Mouse (Mus musculus): ENCODE results near the gene P4ha3.

P4ha3 gene

DNA sequence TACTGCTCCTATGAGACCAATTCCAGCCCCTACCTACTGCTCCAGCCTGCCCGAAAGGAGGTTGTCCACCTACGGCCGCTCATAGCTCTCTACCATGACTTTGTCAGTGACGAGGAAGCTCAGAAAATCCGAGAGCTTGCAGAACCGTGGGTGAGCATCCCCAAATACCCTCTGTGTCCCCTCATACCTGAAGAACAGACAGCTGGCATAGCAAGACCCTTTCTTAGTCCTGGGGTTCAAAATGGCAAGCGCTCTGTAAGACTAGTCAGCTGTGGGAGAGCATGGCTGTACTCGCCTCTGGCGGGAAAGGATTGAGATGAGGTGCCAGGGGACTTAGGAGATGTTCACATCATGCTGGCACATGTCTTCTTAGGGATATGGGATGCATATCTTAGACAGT lies 20.6 kb downstream of the P4ha3 start:
- in situ Hi-C loops (cut with MseI, MboI) = no loop called here

DNA sequence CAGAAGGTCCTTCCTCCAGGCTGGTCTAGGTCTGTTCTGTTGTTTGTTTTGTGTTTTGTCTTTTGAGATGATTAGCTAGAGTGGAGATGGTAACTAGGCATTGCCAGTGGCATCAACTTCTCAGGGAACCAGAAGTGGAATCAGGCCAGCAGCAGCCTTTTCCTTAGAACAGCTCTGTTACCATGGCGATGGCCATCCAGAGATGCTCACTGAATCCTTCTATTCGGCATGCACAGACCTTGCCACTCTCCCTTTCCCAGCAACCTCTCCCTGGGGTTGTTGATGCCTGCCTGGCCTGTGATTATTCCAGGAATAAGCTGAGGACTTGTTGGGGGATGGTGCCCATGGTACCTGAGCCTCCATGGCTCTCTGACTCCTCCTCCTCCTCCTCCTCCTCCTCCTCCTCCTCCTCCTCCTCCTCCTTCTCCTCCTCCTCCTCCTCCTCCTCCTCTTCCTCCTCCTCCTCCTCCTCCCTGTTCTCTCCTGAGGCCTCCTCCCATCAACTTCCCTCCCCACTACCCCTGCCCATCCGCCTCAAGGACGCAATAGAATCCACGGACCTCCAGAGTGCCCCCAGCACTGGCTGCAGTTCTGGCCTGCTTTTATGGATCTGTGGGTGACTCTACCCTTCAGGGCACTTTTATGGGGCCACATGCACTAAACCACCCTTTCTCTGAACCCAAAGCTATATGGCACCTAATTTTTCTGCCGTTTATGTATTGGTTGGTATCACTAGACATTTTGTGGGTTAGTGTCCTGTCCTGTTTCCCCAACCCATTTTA lies 22.7 kb downstream of the P4ha3 start:
- in situ Hi-C loops (cut with MseI, MboI) = no loop called here

DNA sequence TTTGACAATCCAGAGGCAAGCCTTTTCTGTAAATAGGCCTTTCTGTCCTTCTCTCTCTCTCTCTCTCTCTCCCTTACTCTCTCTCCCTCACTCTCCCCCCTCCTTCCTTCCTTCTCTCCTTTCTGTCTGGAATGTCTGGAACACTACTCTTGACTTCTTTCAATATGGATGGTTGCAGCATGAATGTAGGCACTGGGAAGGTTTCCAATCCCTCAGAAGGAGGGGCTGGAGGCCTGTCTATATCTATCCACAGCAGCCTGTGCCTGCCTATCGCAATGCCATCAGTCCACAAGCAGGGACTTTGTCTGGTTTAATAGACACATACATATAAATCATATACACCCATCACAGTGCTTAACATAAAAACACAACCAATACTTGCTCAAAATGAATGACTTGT lies 23.9 kb downstream of the P4ha3 start:
- in situ Hi-C loops (cut with MseI, MboI) = no loop called here

DNA sequence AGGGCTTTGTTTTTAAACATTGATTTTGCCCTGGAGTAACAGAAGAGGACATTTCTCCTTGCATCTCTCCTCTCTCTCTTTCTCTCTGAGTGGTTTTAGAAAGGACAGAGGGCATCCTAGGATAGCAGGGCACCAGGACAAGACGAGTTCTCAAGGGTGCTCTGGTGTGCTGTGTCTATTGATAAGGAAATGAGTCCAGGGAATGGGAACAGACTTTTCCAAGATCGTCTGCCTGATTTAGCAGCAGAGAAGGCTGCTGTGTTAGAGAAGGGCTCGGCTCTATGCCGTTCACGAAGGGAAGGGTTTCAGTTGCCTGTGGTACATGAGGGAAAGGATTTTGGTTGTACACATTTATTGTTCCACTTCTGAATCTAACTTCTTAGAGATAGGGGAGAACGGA lies 24.4 kb downstream of the P4ha3 start:
- in situ Hi-C loops (cut with MseI, MboI) = no loop called here

DNA sequence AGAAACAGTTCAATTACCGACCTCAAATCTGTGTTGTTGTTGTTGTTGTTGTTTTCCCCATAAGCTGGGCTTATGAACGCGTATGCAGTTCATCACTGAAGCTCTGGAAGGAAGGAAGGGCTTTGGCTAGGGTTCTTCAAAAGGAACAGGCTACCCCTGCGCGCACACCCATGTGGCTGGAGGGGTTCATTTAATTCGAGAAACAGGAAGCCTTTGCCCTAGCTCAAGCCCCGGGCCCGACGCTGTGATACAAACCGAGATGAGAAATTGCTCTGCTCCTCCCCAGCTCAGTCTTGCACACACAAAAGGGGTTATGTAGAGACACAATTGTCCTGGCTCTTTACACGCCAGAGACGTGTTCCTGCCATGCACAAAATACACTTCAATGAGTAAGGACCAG lies 25.0 kb downstream of the P4ha3 start:
- in situ Hi-C loops (cut with MseI, MboI) = no loop called here

DNA sequence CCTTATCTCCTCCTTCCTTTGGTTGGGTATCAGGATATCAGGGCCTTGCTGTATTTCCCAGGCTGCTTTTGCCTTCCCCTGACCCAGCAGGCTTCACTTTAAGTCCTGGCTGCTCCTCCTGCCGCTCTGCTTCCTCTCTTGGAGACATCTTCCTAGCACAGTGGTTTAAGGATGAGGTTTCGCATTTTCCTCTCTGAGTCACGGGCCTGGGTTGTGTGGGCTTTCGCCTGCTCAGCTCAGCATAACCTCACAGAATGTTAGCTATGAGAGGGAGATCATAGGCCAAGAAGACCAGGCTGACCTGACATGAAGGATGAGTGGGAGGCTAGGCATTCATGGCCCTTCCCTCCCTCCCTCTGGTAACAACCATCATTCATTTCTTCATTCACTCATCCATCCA lies 27.4 kb downstream of the P4ha3 start:
- in situ Hi-C loops (cut with MseI, MboI) = no loop called here

DNA sequence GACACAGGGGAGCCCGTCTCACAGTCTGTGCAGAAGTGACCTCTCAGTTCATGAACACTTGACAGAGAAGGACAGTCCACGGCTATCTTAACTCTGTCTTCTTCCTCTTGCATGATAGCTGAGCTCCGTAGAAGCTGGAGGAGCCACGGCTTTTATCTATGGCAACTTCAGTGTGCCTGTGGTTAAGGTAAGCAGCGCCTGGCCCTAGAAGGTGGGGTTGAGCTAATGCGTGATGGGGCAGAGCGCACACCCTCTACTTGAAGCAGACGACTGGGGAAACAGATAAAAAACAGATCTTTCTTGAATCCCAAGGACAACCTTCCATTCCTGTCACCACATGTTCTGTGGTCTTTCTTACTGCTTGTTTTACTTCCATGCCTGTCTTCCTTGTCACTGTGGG lies 31.6 kb downstream of the P4ha3 start:
- in situ Hi-C loops (cut with MseI, MboI) = no loop called here

DNA sequence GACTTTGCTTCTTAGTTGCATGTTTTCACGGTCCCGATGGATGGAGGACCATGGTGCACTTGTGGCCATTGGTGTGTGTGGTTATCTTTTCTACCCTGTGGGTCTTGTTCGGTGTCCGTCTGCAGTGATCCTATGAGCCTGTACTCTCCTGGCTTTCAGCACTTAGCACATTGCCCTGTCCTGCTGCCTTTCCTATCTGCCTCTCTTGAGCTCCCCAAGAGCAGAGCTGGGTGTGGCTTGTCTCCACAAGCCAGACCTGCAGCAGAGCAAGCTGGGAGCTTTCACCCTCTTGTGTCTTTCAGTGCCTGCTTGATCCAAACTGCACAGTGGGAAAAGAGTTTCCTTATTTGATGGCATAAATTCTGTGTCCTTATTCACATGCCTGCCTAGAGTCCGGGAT lies 32.2 kb downstream of the P4ha3 start:
- in situ Hi-C loops (cut with MseI, MboI) = no loop called here

DNA sequence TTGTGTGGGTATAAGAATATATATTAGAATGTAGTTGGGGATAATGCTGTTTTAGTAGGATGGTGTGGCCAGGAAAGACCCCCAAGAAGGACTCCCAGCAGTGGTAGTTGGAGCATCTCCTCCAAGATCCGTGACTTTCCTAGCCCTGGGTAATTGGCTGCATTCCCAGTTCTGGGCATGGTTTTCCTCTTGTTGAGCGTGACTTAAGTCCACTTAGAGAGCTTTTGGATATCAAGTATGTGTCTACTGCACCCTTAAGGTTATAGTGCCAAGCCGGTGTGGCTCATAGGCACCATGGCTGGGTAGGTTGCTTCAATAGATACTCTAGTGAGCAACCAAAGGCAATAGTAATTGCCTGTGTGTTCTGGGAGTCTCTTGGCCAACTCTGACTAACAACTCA lies 38.4 kb downstream of the P4ha3 start:
- in situ Hi-C loops (cut with MseI, MboI) = no loop called here

DNA sequence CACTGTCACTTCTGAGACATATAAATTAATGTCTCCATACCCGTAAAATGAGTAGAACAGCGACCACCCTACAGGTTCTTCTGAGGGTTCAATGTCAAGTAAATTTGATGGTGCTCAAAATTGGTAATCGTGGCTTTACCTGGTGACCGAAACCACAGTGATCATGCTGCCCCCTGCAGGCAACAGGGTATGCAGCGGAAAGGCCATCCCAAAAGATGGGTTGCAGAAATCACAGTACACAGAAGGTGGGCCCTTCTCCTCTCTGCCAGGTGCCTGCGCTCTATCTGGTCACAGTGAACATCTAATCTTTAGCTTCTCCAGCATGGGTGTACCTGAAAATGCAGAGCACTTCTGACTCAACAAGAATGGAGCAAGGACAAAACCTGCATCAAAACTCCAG lies 40.2 kb downstream of the P4ha3 start:
- in situ Hi-C loops (cut with MseI, MboI) = loop anchor here in 1 of 2 experiments (5.0 kb wide), 1 partner anchor 43 kb away; no protein-coding TSS in a partner anchor

DNA sequence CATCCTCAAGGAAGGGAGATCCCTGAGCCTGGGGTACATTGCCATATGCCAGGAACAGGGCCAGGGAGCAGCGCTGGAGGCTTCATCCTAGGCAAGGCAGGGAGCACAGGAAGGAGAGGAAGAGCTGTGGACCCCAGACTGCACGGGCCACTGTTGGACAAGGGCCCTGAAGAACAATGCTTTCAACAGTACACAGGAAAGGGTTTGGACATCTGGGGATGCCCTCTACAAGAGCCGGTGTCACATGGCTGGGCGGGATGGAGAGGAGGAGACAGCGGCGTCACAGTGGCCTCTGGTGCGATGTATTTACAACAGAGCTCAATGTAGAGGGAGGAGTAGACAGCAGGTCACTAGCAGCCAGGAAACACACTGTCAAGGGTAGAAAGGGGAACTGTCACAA lies 42.2 kb downstream of the P4ha3 start:
- in situ Hi-C loops (cut with MseI, MboI) = loop anchor here in 1 of 2 experiments (5.0 kb wide), 1 partner anchor 45 kb away; no protein-coding TSS in a partner anchor

DNA sequence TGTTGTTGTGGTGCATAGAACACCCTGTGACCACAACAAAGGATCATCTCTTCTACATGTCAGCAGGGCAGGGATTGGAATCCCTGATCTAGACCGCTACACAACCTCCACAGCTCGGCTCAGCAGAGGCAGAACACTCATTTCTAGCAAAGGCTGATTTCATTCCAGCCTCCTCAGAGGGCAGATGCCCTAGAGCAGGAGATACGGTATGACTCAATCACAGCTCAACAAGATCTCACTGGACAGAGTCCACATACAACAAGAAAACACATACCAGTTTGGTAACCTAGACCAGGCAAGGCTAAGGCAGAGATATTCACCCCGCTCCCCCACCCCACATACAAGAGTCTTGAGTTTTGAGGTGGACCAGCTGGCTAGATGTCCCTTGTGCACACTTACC lies 43.3 kb downstream of the P4ha3 start:
- in situ Hi-C loops (cut with MseI, MboI) = loop anchor here in 1 of 2 experiments (5.0 kb wide), 1 partner anchor 46 kb away; no protein-coding TSS in a partner anchor

DNA sequence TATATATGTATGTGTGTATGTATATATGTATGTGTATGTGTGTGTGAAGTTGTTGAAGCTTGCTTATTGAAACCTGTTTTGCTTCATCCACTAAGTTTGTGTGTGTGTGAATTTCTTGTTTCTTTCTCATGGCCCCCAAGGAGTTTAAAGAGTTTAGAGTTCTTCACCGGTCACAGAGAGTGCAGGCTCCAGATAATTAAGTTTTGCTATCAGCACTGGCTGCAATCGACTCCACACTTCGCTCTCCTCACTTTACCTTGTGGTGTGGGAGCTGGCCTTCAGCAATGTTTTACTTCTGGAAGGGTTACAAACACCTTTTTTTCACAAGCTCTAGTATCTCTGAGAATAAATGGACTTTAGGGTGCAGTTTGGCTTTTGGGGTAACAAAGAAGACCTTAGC lies 45.9 kb downstream of the P4ha3 start:
- in situ Hi-C loops (cut with MseI, MboI) = no loop called here

DNA sequence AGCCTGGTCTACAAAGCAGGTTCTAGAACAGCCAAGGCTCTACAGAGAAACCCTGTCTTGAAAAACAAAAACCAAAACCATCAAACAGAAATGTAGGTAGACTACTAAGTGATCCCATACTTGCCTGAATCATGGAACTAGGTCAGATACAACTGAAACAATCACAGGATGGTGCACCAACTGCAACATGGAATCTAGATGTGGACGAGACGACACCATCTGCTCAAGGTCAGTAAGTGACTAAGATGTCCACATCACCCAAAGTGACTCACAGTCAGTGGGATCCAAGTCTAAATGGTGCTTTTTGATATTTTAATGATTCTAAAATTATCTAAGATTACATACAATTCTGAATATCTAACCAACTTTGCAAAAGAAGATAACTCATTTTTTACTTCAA lies 50.6 kb downstream of the P4ha3 start:
- in situ Hi-C loops (cut with MseI, MboI) = no loop called here

DNA sequence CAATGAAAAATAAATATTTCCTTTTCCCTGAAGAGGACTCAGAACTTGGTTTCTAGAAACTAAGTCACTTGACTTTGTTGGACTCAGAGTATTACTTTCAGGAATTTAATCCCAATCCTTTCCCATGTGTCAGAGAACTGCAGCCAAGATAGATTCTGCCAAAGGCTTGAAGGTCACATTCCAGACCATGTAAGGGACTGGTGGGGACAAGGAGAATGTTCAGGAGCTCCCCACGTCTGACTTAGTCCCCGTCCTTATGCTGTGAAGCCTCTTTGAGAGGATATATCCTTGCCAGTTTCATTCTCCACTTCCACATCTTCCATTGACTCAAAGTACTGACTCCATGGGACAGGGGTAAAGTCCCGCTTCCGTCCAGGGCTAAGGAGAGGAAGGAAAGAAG lies 69.7 kb downstream of the P4ha3 start:
- in situ Hi-C loops (cut with MseI, MboI) = no loop called here

DNA sequence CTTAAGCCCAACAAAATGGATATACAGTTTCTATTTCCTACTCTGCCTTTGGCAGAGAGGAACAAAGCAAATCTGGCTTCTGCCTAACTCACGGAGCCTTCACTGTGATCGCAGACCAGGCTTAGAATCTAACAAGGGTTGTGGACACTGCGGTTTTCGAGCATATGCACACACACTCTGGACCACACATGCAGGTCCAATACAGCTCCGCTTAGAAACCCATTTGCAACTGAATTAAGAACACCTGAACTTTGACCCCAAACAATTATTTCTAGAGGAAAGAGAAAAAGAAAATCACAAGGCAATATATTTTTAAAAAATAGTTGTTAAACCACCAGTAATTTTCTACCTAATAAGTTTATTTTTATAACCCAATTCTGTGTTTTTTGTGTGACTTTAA lies 71.0 kb downstream of the P4ha3 start:
- in situ Hi-C loops (cut with MseI, MboI) = no loop called here

DNA sequence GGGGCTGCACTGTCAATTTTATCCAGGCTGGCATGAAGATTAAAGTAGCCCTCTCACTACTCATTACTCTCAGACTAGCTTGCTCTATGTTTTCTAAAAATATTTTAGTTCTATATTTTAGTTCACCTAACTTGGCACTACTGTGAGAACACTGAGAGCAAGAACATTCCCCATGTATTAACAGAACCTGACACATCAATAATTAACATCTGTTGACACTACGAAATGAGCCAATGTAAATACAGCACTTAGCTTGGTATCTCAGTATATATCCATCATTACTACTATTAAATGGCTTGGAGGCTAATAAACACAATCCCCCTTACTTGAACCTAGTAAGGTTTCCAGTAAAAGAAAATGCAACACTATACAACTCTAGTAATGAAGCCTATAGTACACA lies 71.4 kb downstream of the P4ha3 start:
- in situ Hi-C loops (cut with MseI, MboI) = no loop called here

DNA sequence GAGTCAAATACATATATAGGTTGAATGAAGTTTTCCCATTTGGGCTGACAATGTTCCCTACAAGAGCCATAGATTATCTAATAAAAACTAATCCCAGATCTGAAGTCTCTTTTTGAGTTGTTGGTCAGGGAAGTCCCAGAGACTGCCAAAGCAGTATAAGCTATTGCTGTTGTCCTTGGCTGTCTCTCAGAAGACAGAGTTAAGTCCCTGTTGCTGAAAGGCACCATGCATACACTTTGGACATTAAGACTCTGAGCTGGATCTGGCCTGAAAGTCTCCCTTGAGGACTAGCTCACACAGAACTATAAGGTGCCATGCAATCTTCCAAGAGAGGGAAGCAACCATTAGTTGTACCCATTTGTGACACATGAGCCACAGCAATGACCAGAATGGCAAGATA lies 72.5 kb downstream of the P4ha3 start:
- in situ Hi-C loops (cut with MseI, MboI) = no loop called here

DNA sequence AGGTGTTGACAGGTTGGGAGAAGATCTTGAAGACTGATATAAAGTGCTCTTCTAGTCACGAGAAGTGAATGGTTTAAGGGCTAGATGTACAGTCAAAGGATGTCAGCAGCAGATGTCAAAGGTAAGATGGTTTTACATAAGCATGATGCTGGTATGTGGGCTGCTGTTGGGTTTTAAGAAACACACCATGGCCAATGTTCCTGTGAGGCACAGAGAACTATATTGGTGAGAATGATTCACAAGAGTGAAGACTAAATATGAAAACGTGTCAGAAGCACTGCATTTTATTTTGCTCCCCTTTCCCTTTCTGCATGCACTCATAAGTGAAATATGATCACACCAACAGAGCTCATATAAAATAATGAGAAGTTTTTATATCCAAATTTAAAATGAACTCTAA lies 77.8 kb downstream of the P4ha3 start:
- in situ Hi-C loops (cut with MseI, MboI) = no loop called here

DNA sequence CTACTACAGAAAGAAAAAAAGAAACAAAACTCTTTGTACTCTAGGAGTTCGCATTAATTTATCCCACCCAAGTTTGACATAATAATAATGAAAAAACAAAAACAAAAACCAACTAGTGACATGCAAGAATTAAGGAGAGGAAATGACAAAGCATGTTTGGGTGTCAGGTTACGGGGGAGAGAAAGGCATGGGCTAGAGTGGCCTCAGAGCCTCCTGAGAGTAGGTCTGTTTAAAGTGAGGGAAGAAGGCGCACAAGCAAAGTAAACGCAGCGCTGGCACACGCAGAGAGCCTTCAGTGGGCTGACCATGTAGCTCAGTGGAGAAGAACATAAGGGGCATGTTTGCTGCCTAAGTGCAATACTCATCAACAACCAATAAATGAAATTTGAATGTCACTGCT lies 79.6 kb downstream of the P4ha3 start:
- in situ Hi-C loops (cut with MseI, MboI) = no loop called here

All from mouse trophoblast stem cell (cell line).